Mouse (Mus musculus): ENCODE measurements at regions not wholly inside any gene's neighbourhood (a gene's known extent, or its start where the extent isn't known, plus 50 kb on each side); places are given as distances from the start of the nearest gene placed in this dataset.
"Not testable (repeated sequence)": the region's sequence is repeated elsewhere in the genome, so short reads cannot be mapped to it uniquely, and the experiment has no call there.

GRCm38 (mm10) chr12:20815599-20815998, 174.7 kb upstream of the Asap2 start:
- dilution Hi-C loops (cut with MboI; ENCODE audit: extremely low pct_ligation_motif_present, extremely low pct_unique_long_range_greater_than_20kb, low sequenced_read_pairs): no loop called here
- no peak overlapping the region for H3K9ac ChIP-seq (ENCODE audit: insufficient read depth, low read depth)
- no peak overlapping the region for H3K4me3 ChIP-seq (replicated peaks in 1 of 3; ENCODE audit: low read depth in 2 of 3, low read length in 2 of 3, poor library complexity in 1 of 3)
- H3K27ac ChIP-seq (ENCODE audit: insufficient read depth, low read depth): no peak overlapping the region
- H3K79me2 ChIP-seq (replicated peaks; ENCODE audit: control insufficient read depth, extremely low read depth, insufficient read depth, poor library complexity, severe bottlenecking): no peaks in the 10 kb centered on the region
- peaks cover 22% of the 10 kb centered on the region for H3K9me3 ChIP-seq (replicated peaks; ENCODE audit: low read length)
- H3K27me3 ChIP-seq (replicated peaks): no peaks in the 10 kb centered on the region
- DNase-seq (ENCODE audit: extremely low read depth): no peak
- no peak for TF ChIP-seq E2F4 (IDR thresholded peaks at IDR 0.05; ENCODE audit: insufficient replicate concordance, low read depth, low read length)
- TF ChIP-seq MEF2A (IDR thresholded peaks at IDR 0.05; ENCODE audit: borderline replicate concordance, low read depth, low read length): no peak
- H3K4me1 ChIP-seq (ENCODE audit: control insufficient read depth in 1 of 2, insufficient read depth in 2 of 2): no peaks in the 10 kb centered on the region
- no peaks in the 10 kb centered on the region for H3K36me3 ChIP-seq (replicated peaks in 1 of 2; ENCODE audit: control insufficient read depth in 1 of 2, insufficient read depth in 1 of 2, low read length in 1 of 2)
- in situ Hi-C loops (cut with MboI; ENCODE audit: low pct_ligation_motif_present, low pct_unique_long_range_greater_than_20kb, low sequenced_read_pairs): no loop called here
- H3K4me2 ChIP-seq (ENCODE audit: insufficient read depth, low read depth, poor library complexity, severe bottlenecking): no peak overlapping the region

DNA sequence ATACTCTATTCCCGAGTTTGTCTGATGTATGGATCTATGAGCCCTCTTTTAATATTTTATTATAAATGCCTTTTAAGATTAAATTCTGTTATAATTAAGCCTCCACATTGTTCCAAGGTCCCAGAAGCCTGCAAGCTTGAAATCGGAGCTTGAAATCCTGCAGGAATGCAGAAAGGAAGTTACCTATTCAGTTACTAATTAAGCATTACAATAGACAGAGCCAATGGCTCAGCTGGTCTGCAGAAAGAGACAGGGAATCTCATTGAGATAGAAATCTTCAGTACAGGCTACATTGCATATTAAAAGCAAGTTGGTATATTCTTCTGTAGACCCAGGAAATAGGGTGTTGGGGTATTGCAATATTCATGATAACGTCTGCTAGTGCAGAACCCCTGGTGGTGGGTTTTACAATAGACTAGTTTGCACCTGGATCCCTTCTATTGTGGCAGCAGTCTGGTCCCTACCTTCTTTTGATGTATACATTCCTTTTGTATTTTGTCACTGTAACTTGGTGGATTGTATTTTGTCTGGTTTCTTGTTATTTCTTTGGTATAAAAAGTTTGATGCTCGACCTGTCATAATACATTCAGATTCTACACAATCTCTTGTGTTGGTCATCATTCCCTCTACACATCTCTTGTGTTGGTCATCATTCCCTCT, 146.5 kb upstream of the Asap2 start:
- H3K4me3 ChIP-seq (replicated peaks in 1 of 3; ENCODE audit: low read depth in 2 of 3, low read length in 2 of 3, poor library complexity in 1 of 3); H3K4me1 ChIP-seq (ENCODE audit: control insufficient read depth in 1 of 2, insufficient read depth in 2 of 2); H3K27me3 ChIP-seq (replicated peaks); H3K9ac ChIP-seq (ENCODE audit: insufficient read depth, low read depth); H3K27ac ChIP-seq (ENCODE audit: insufficient read depth, low read depth); H3K36me3 ChIP-seq (replicated peaks in 1 of 2; ENCODE audit: control insufficient read depth in 1 of 2, insufficient read depth in 1 of 2, low read length in 1 of 2); H3K79me2 ChIP-seq (replicated peaks; ENCODE audit: control insufficient read depth, extremely low read depth, insufficient read depth, poor library complexity, severe bottlenecking); DNase-seq (ENCODE audit: extremely low read depth); H3K4me2 ChIP-seq (ENCODE audit: insufficient read depth, low read depth, poor library complexity, severe bottlenecking); in situ Hi-C loops (cut with MboI; ENCODE audit: low pct_ligation_motif_present, low pct_unique_long_range_greater_than_20kb, low sequenced_read_pairs); dilution Hi-C loops (cut with MboI; ENCODE audit: extremely low pct_ligation_motif_present, extremely low pct_unique_long_range_greater_than_20kb, low sequenced_read_pairs): not testable (repeated sequence)
- H3K9me3 ChIP-seq (replicated peaks; ENCODE audit: low read length): peaks cover 12% of the 10 kb centered on the region

DNA sequence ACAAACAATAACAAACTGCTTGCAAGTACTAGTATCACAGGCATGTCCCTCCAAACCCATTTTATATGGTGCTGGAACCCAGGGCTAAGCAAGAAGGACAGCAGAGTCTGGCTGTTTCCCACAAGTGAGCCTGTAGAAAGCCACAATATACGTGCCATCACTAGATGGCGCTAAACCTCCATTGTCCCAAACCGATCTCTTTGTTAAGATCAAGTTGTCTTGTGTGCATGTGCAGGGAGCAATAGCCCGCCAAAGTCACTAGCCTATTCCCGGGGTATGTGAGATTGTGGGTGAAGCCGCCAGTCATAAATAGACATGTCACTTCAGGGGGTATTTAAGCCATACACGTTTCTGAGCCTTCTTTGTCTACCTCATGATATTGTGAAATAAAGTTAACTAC, 145.4 kb upstream of the Asap2 start:
- DNase-seq (ENCODE audit: extremely low read depth): peak; percentile 0
- dilution Hi-C loops (cut with MboI; ENCODE audit: extremely low pct_ligation_motif_present, extremely low pct_unique_long_range_greater_than_20kb, low sequenced_read_pairs); H3K9ac ChIP-seq (ENCODE audit: insufficient read depth, low read depth); H3K27me3 ChIP-seq (replicated peaks); H3K4me1 ChIP-seq (ENCODE audit: control insufficient read depth in 1 of 2, insufficient read depth in 2 of 2); H3K79me2 ChIP-seq (replicated peaks; ENCODE audit: control insufficient read depth, extremely low read depth, insufficient read depth, poor library complexity, severe bottlenecking); H3K4me3 ChIP-seq (replicated peaks in 1 of 3; ENCODE audit: low read depth in 2 of 3, low read length in 2 of 3, poor library complexity in 1 of 3); H3K9me3 ChIP-seq (replicated peaks; ENCODE audit: low read length); H3K4me2 ChIP-seq (ENCODE audit: insufficient read depth, low read depth, poor library complexity, severe bottlenecking); H3K36me3 ChIP-seq (replicated peaks in 1 of 2; ENCODE audit: control insufficient read depth in 1 of 2, insufficient read depth in 1 of 2, low read length in 1 of 2); in situ Hi-C loops (cut with MboI; ENCODE audit: low pct_ligation_motif_present, low pct_unique_long_range_greater_than_20kb, low sequenced_read_pairs); H3K27ac ChIP-seq (ENCODE audit: insufficient read depth, low read depth): not testable (repeated sequence)
- TF ChIP-seq RAD21 (IDR thresholded peaks at IDR 0.05; ENCODE audit: low read depth, low read length) (peak; percentile 5), CTCF (conservative IDR thresholded peaks at IDR 0.05 in 1 of 2, IDR thresholded peaks at IDR 0.05 in 1 of 2; ENCODE audit: low read depth in 2 of 2, low read length in 2 of 2) (0 out of 4 replicates have a peak, but pooled peaks of 1 of the 2 experiments have one; percentile 7)

DNA sequence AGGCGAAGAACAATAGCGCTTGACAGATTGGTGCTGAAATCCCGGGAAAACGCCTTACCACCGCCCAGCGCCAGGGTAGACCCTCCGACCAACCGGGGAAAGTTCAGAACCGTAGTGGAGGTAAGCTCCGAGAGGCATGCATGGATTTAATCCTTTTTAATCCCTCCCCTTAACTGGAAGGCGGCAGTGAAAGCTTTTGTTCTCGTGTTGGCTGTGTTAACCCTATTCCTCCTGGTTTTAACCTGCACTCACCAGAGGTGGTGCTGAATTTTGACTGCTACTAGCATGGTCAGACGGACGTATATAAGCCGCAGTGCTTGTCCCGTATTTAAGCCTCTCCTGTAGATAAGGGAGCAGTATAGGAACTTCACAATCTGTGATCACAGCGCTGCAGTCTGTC, 145.0 kb upstream of the Asap2 start:
- H3K9ac ChIP-seq (ENCODE audit: insufficient read depth, low read depth): no peak overlapping the region
- H3K79me2 ChIP-seq (replicated peaks; ENCODE audit: control insufficient read depth, extremely low read depth, insufficient read depth, poor library complexity, severe bottlenecking): no peaks in the 10 kb centered on the region
- in situ Hi-C loops (cut with MboI; ENCODE audit: low pct_ligation_motif_present, low pct_unique_long_range_greater_than_20kb, low sequenced_read_pairs): no loop called here
- H3K4me3 ChIP-seq (replicated peaks in 1 of 3; ENCODE audit: low read depth in 2 of 3, low read length in 2 of 3, poor library complexity in 1 of 3): no peak overlapping the region
- H3K9me3 ChIP-seq (replicated peaks; ENCODE audit: low read length): peaks cover 8% of the 10 kb centered on the region
- no peaks in the 10 kb centered on the region for H3K36me3 ChIP-seq (replicated peaks in 1 of 2; ENCODE audit: control insufficient read depth in 1 of 2, insufficient read depth in 1 of 2, low read length in 1 of 2)
- TF ChIP-seq ETS1 (conservative IDR thresholded peaks at IDR 0.05; ENCODE audit: low read depth, low read length): no peak
- no peak for TF ChIP-seq HCFC1 (IDR thresholded peaks at IDR 0.05; ENCODE audit: low read depth, low read length)
- TF ChIP-seq NRF1 (IDR thresholded peaks at IDR 0.05; ENCODE audit: low read depth, low read length): no peak
- no peak for TF ChIP-seq CHD1 (IDR thresholded peaks at IDR 0.05; ENCODE audit: low read depth, low read length)
- no peak for TF ChIP-seq GABPA (IDR thresholded peaks at IDR 0.05; ENCODE audit: insufficient replicate concordance, low read depth, low read length)
- TF ChIP-seq USF1 (IDR thresholded peaks at IDR 0.05; ENCODE audit: low read depth, low read length): no peak
- TF ChIP-seq TBP (conservative IDR thresholded peaks at IDR 0.05; ENCODE audit: low read depth, low read length): no peak
- no peak for TF ChIP-seq POLR2AphosphoS2 (IDR thresholded peaks at IDR 0.05; ENCODE audit: low read depth, low read length)
- no peak for TF ChIP-seq SMC3 (IDR thresholded peaks at IDR 0.05; ENCODE audit: low read depth, low read length)
- no peak for TF ChIP-seq BHLHE40 (IDR thresholded peaks at IDR 0.05; ENCODE audit: low read depth, low read length)
- no peak for TF ChIP-seq KAT2A (IDR thresholded peaks at IDR 0.05; ENCODE audit: insufficient replicate concordance, low read length)
- no peak overlapping the region for H3K4me2 ChIP-seq (ENCODE audit: insufficient read depth, low read depth, poor library complexity, severe bottlenecking)
- no peaks in the 10 kb centered on the region for H3K27me3 ChIP-seq (replicated peaks)
- no peaks in the 10 kb centered on the region for H3K4me1 ChIP-seq (ENCODE audit: control insufficient read depth in 1 of 2, insufficient read depth in 2 of 2)
- dilution Hi-C loops (cut with MboI; ENCODE audit: extremely low pct_ligation_motif_present, extremely low pct_unique_long_range_greater_than_20kb, low sequenced_read_pairs): no loop called here
- no peak overlapping the region for H3K27ac ChIP-seq (ENCODE audit: insufficient read depth, low read depth)
- DNase-seq (ENCODE audit: extremely low read depth): no peak
